Mouse (Mus musculus): ENCODE measurements around the gene Gm21983. TPM values are rescaled to one million over a fixed set of nuclear protein-coding genes. Genes with fewer than 3 reads are reported as not detected.

The Gm21983 gene
- total and polyA plus RNA-seq, 3 experiments, result 0.22 TPM; not detected in 2

DNA sequence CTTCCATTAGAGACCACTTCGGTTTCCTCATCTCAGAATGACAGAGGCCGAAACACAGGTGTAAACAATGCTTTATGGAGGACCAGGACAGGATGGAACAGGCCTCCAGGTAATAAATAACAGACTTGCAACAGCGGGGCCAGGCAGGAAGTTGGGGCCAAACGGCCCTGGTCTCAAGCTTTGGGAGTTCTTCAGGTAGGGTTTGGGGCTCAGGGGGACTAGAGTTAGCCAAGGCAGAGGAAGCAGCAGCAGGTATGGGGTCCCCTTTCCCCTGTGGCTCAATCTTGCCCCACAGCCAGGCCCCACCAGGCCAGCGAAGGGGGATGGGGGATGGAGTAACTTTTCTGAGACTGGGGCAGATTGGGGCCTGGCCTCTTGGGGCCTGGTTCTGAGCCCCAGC lies 12.5 kb downstream of the Gm21983 start:
- H3K36me3 ChIP-seq (ENCODE audit: control insufficient read depth in 1 of 2, insufficient read depth in 2 of 2, low read length in 2 of 2), result peaks cover 0 to 3% of the 10 kb centered on the region in 2 experiments; a peak in 1 of 4 replicates
- H3K4me3 ChIP-seq (ENCODE audit: control insufficient read depth in 1 of 2, insufficient read depth in 1 of 2, low read depth in 2 of 2, low read length in 2 of 2), result no peak overlapping the region
- no peaks in the 10 kb centered on the region for H3K9me3 ChIP-seq (replicated peaks; ENCODE audit: insufficient read depth, low read length)
- H3K27me3 ChIP-seq (ENCODE audit: control insufficient read depth in 1 of 2, insufficient read depth in 2 of 2, low read length in 2 of 2), result no peaks in the 10 kb centered on the region
- TF ChIP-seq ZNF384 (IDR thresholded peaks at IDR 0.05; ENCODE audit: low read depth, low read length), result no peak
- TF ChIP-seq UBTF (IDR thresholded peaks at IDR 0.05; ENCODE audit: borderline replicate concordance, insufficient read depth, low read depth, low read length), result no peak
- TF ChIP-seq USF1 (IDR thresholded peaks at IDR 0.05; ENCODE audit: low read depth, low read length), result no peak
- no peak for TF ChIP-seq HCFC1 (IDR thresholded peaks at IDR 0.05; ENCODE audit: low read depth, low read length)
- no peak for TF ChIP-seq MAZ (IDR thresholded peaks at IDR 0.05; ENCODE audit: low read depth, low read length)
- TF ChIP-seq EP300 (IDR thresholded peaks at IDR 0.05; ENCODE audit: low read depth in 1 of 2, low read length in 2 of 2), result no peak
- no peak for TF ChIP-seq E2F4 (IDR thresholded peaks at IDR 0.05; ENCODE audit: borderline replicate concordance, low read depth, low read length)
- peaks cover 10% of the 10 kb centered on the region for H3K79me2 ChIP-seq (ENCODE audit: control insufficient read depth, insufficient read depth, low read length, poor library complexity)
- no peak for DNase-seq (ENCODE audit: low read depth, low spot score)
- peak overlapping the region; percentile 96; the same call in 1 of the 2 replicates for H3K27ac ChIP-seq (ENCODE audit: control insufficient read depth, low read depth, low read length)
- peaks cover 7 to 10% of the 10 kb centered on the region in 2 experiments; a peak in 3 of 4 replicates for H3K4me1 ChIP-seq (ENCODE audit: control insufficient read depth in 1 of 2, insufficient read depth in 2 of 2, low read length in 2 of 2)
- H3K9ac ChIP-seq (ENCODE audit: control insufficient read depth, low read depth, low read length, poor library complexity, severe bottlenecking), result no peak overlapping the region

DNA sequence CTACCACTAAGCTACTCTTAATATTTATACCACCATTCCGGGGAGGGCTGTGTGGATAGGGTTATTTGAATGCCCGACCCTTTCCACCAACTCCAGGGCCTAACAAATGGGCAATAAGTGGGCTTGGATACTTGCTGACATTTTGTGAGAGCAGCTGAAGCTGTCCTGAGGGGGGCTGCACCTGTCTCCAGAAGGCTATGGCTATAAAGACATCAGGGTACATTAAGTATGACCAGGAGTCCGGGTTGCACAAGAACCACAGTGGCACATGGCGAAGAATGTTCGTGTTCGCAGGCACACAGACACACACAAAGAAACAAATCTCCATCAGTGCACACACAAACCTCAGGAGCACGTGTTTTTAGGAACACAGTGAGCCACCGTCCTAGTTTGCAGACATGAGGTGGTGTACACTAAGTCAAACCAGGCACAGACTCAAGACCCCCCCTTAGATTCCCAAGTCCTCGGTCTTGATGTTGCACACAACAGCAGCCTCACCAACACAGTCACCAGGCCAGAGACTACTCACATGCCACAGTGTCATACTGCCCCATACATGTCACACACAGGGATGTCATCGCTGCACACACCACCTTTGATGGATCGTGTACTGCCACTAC lies 13.3 kb downstream of the Gm21983 start:
- Histone ChIP-seq H3K27me3 (ENCODE audit: control insufficient read depth in 1 of 2, insufficient read depth in 2 of 2, low read length in 2 of 2) (no peaks in the 10 kb centered on the region), H3K9me3 (replicated peaks; ENCODE audit: insufficient read depth, low read length) (no peaks in the 10 kb centered on the region), H3K36me3 (ENCODE audit: control insufficient read depth in 1 of 2, insufficient read depth in 2 of 2, low read length in 2 of 2) (peaks cover 0 to 3% of the 10 kb centered on the region in 2 experiments; a peak in 1 of 4 replicates), H3K4me3 (ENCODE audit: control insufficient read depth in 1 of 2, insufficient read depth in 1 of 2, low read depth in 2 of 2, low read length in 2 of 2) (peak overlapping the region; percentile 69 to 73), H3K27ac (ENCODE audit: control insufficient read depth, low read depth, low read length) (peak overlapping the region; percentile 96), H3K4me1 (ENCODE audit: control insufficient read depth in 1 of 2, insufficient read depth in 2 of 2, low read length in 2 of 2) (peaks cover 7 to 10% of the 10 kb centered on the region in 2 experiments; a peak in 3 of 4 replicates), H3K9ac (ENCODE audit: control insufficient read depth, low read depth, low read length, poor library complexity, severe bottlenecking) (peak overlapping the region; percentile 88), H3K79me2 (ENCODE audit: control insufficient read depth, insufficient read depth, low read length, poor library complexity) (peaks cover 11% of the 10 kb centered on the region)
- no peak for DNase-seq (ENCODE audit: low read depth, low spot score)
- no peak for TF ChIP-seq ZKSCAN1 (IDR thresholded peaks at IDR 0.05; ENCODE audit: low read depth, low read length)
- no peak for TF ChIP-seq UBTF (IDR thresholded peaks at IDR 0.05; ENCODE audit: borderline replicate concordance, insufficient read depth, low read depth, low read length)
- no peak for TF ChIP-seq SMC3 (IDR thresholded peaks at IDR 0.05; ENCODE audit: low read depth, low read length)
- TF ChIP-seq SIN3A (IDR thresholded peaks at IDR 0.05; ENCODE audit: low read length), result no peak
- no peak for TF ChIP-seq MAZ (IDR thresholded peaks at IDR 0.05; ENCODE audit: low read depth, low read length)
- TF ChIP-seq MEF2A (IDR thresholded peaks at IDR 0.05; ENCODE audit: extremely low read depth, insufficient replicate concordance, low read depth, low read length, poor library complexity, severe bottlenecking), result no peak
- no peak for TF ChIP-seq RCOR1 (IDR thresholded peaks at IDR 0.05; ENCODE audit: low read depth, low read length)
- no peak for TF ChIP-seq NELFE (IDR thresholded peaks at IDR 0.05; ENCODE audit: low read depth, low read length)
- no peak for TF ChIP-seq RAD21 (IDR thresholded peaks at IDR 0.05; ENCODE audit: low read depth, low read length)
- TF ChIP-seq GABPA (IDR thresholded peaks at IDR 0.05; ENCODE audit: low read depth, low read length), result no peak
- TF ChIP-seq BHLHE40 (IDR thresholded peaks at IDR 0.05; ENCODE audit: borderline replicate concordance, low read depth, low read length), result no peak; the same call in 1 of the 2 replicates
- peak; percentile 87 for TF ChIP-seq MAX (IDR thresholded peaks at IDR 0.05; ENCODE audit: low read length)
- TF ChIP-seq MAFK (IDR thresholded peaks at IDR 0.05; ENCODE audit: borderline replicate concordance, low read depth, low read length), result 0 out of 2 replicates have a peak, but pooled peaks have one; percentile 13
- peak; percentile 63 for TF ChIP-seq MYC (IDR thresholded peaks at IDR 0.05; ENCODE audit: low read depth, low read length)
- no peak for TF ChIP-seq JUND (IDR thresholded peaks at IDR 0.05; ENCODE audit: low read depth, low read length)
- TF ChIP-seq MXI1 (IDR thresholded peaks at IDR 0.05; ENCODE audit: low read depth, low read length), result no peak; the same call in none of the 2 replicates
- 0 out of 2 replicates have a peak, but pooled peaks have one; percentile 20 for TF ChIP-seq KAT2A (conservative IDR thresholded peaks at IDR 0.05; ENCODE audit: low read depth, low read length)
